Mouse (Mus musculus) limb, embryonic 11.5 days (tissue): ENCODE measurements around the gene Mpdu1. TPM values are rescaled to one million over a fixed set of nuclear protein-coding genes. Genes with fewer than 3 reads are reported as not detected.

Experiments
- ATAC-seq: fragments of 200-750 bp; cut with Nextera tagmentation; 2 replicates; pipeline ENCODE4 v1.8.0; 2017; ENCODE audit warnings: low read depth; ENCODE audit not compliant: insufficient number of reproducible peaks, low FRiP score, low TSS enrichment
- DNase-seq: peaks from one replicate; pipeline ENCODE4 v3.0.0-alpha.2; 2015; ENCODE audit warnings: low spot score
- H3K27ac ChIP-seq: fragments of 300-500 bp; sonication (generic); replicated peaks from 2 replicates; pipeline ENCODE4 v1.5.1; 2014; ENCODE audit warnings: low read depth, mild to moderate bottlenecking, low read length
- H3K27me3 ChIP-seq: fragments of 300-500 bp; sonication (generic); 2 replicates; pipeline ENCODE4 v1.6.1; 2014; ENCODE audit warnings: mild to moderate bottlenecking, low read length, mixed read lengths; ENCODE audit not compliant: control insufficient read depth, insufficient read depth
- H3K36me3 ChIP-seq: fragments of 300-500 bp; sonication (generic); 2 replicates; pipeline ENCODE4 v1.6.1; 2014; ENCODE audit warnings: mild to moderate bottlenecking, low read length, moderate library complexity, mixed read lengths; ENCODE audit not compliant: control insufficient read depth, insufficient read depth
- H3K4me1 ChIP-seq: fragments of 300-500 bp; sonication (generic); 2 replicates; pipeline ENCODE4 v1.6.1; 2014; ENCODE audit warnings: low read length, mixed read lengths; ENCODE audit not compliant: control insufficient read depth, insufficient read depth
- H3K4me2 ChIP-seq: fragments of 300-500 bp; sonication (generic); 2 replicates; pipeline ENCODE4 v1.6.1; 2014; ENCODE audit warnings: low read depth, mild to moderate bottlenecking, moderate library complexity; ENCODE audit not compliant: severe bottlenecking
- H3K4me3 ChIP-seq: fragments of 300-500 bp; sonication (generic); 2 replicates; pipeline ENCODE4 v1.5.1; 2014; ENCODE audit warnings: low read depth, low read length
- H3K9ac ChIP-seq: fragments of 300-500 bp; sonication (generic); 2 replicates; pipeline ENCODE4 v1.6.1; 2014; ENCODE audit warnings: mild to moderate bottlenecking, low read length
- H3K9me3 ChIP-seq: fragments of 300-500 bp; sonication (generic); 2 replicates; pipeline ENCODE4 v1.6.1; 2016; ENCODE audit warnings: low read length; ENCODE audit not compliant: control insufficient read depth
- WGBS: fragments of 180-500 bp; shearing (Covaris S2); extraction: QIAGEN DNeasy Blood & Tissue Kit; methylation state at CpG from one replicate; pipeline ENCODE4 v1.1.7; 2014; 5-methylcytosine and 5-hydroxymethylcytosine counted together
- polyA plus RNA-seq: library from polyadenylated mRNA; unstranded; fragments of >200 nt; fragmentation: Nextera tagmentation; extraction: Ambion mirVana; gene quantifications from 2 replicates; pipeline ENCODE4 v1.2.1, GENCODE M21; 2014

Mpdu1 gene
- polyA plus RNA-seq, 1 experiment from 2014 or later: 41.0 TPM

GRCm38 (mm10) chr11:69685526-69686148 lies 23.2 kb upstream of the Mpdu1 start, which contains the start of gene Tnfsf13:
Tnfsf13 (minus strand) TSS chr11:69685784.
- ATAC-seq (no peak), DNase-seq (no peak)
- no peak within 1 kb of the TSS for H3K27ac ChIP-seq
- H3K36me3 ChIP-seq: no peaks in the 10 kb centered on the region
- H3K4me3 ChIP-seq: no peak within 1 kb of the TSS
- WGBS: 83% methylated on average over 10 of the region's 10 CpGs
- H3K9me3 ChIP-seq: no peaks in the 10 kb centered on the region
- H3K4me2 ChIP-seq: no peak within 1 kb of the TSS; the same call in 1 of the 2 replicates
- H3K4me1 ChIP-seq: 0 out of 2 replicates have a peak, but pooled peaks cover 4% of the 10 kb centered on the region
- H3K9ac ChIP-seq: peak within 1 kb of the TSS; percentile 32; the same call in 1 of the 2 replicates
- no peaks in the 10 kb centered on the region for H3K27me3 ChIP-seq

- no peak overlapping the region for H3K27ac ChIP-seq
- no peak overlapping the region for H3K9ac ChIP-seq
- no peaks in the 10 kb centered on the region for H3K36me3 ChIP-seq
- no peak overlapping the region for H3K4me2 ChIP-seq
- ATAC-seq (no peak), DNase-seq (no peak)
- H3K4me3 ChIP-seq: no peak overlapping the region
- WGBS: 81% methylated on average over 6 of the region's 6 CpGs
- no peaks in the 10 kb centered on the region for H3K27me3 ChIP-seq
- H3K9me3 ChIP-seq: no peaks in the 10 kb centered on the region
- peaks cover 8% of the 10 kb centered on the region; the same call in 1 of the 2 replicates for H3K4me1 ChIP-seq
Measured at GRCm38 (mm10) chr11:69684936-69685335, 22.5 kb upstream of the Mpdu1 start.

- H3K9ac ChIP-seq: no peak overlapping the region
- H3K27me3 ChIP-seq: no peaks in the 10 kb centered on the region
- no peak overlapping the region for H3K4me2 ChIP-seq
- H3K9me3 ChIP-seq: no peaks in the 10 kb centered on the region
- ATAC-seq (no peak), DNase-seq (no peak)
- peaks cover 8% of the 10 kb centered on the region; the same call in 1 of the 2 replicates for H3K4me1 ChIP-seq
- no peaks in the 10 kb centered on the region for H3K36me3 ChIP-seq
- H3K27ac ChIP-seq: no peak overlapping the region
- no peak overlapping the region for H3K4me3 ChIP-seq
- WGBS: 82% methylated on average over 12 of the region's 12 CpGs
Measured at GRCm38 (mm10) chr11:69684128-69684745, 21.8 kb upstream of the Mpdu1 start.

GRCm38 (mm10) chr11:69683576-69683975 lies 21.1 kb upstream of the Mpdu1 start:
- peaks cover 4% of the 10 kb centered on the region; the same call in 1 of the 2 replicates for H3K36me3 ChIP-seq
- H3K27ac ChIP-seq: no peak overlapping the region
- H3K4me1 ChIP-seq: peaks cover 8% of the 10 kb centered on the region; the same call in 1 of the 2 replicates
- H3K4me2 ChIP-seq: no peak overlapping the region
- DNase-seq (no peak), ATAC-seq (no peak)
- H3K9me3 ChIP-seq: no peaks in the 10 kb centered on the region
- H3K27me3 ChIP-seq: no peaks in the 10 kb centered on the region
- 82% methylated on average over 7 of the region's 7 CpGs for WGBS
- no peak overlapping the region for H3K9ac ChIP-seq
- H3K4me3 ChIP-seq: no peak overlapping the region

- ATAC-seq: peak; percentile 18; the same call in 1 of the 2 replicates
- no peaks in the 10 kb centered on the region for H3K27me3 ChIP-seq
- peak overlapping the region; percentile 53 for H3K9ac ChIP-seq
- peaks cover 8% of the 10 kb centered on the region; the same call in 1 of the 2 replicates for H3K4me1 ChIP-seq
- H3K4me2 ChIP-seq: peak overlapping the region; percentile 92; the same call in 1 of the 2 replicates
- peak; percentile 97 for DNase-seq
- H3K36me3 ChIP-seq: peaks cover 7% of the 10 kb centered on the region; the same call in 1 of the 2 replicates
- no peaks in the 10 kb centered on the region for H3K9me3 ChIP-seq
- WGBS: 28% methylated on average over 12 of the region's 12 CpGs
- H3K4me3 ChIP-seq: no peak overlapping the region
- H3K27ac ChIP-seq: no peak overlapping the region
Measured at GRCm38 (mm10) chr11:69682840-69683533, 20.5 kb upstream of the Mpdu1 start.

- Histone ChIP-seq H3K27ac (peak overlapping the region; percentile 92), H3K9me3 (no peaks in the 10 kb centered on the region), H3K4me3 (peak overlapping the region; percentile 66), H3K27me3 (no peaks in the 10 kb centered on the region), H3K9ac (peak overlapping the region; percentile 80), H3K36me3 (peaks cover 7% of the 10 kb centered on the region; the same call in 1 of the 2 replicates), H3K4me1 (peaks cover 8% of the 10 kb centered on the region; the same call in 1 of the 2 replicates), H3K4me2 (peak overlapping the region; percentile 92)
- 27% methylated on average over 24 of the region's 24 CpGs for WGBS
- ATAC-seq (peak; percentile 5; the same call in 1 of the 2 replicates), DNase-seq (no peak)
Measured at GRCm38 (mm10) chr11:69682209-69682839, 19.9 kb upstream of the Mpdu1 start.

- no peaks in the 10 kb centered on the region for H3K9me3 ChIP-seq
- ATAC-seq (peak; percentile 90), DNase-seq (peak; percentile 99)
- peaks cover 8% of the 10 kb centered on the region; the same call in 1 of the 2 replicates for H3K4me1 ChIP-seq
- peak within 1 kb of the TSS; percentile 92 for H3K27ac ChIP-seq
- H3K27me3 ChIP-seq: no peaks in the 10 kb centered on the region
- peak within 1 kb of the TSS; percentile 92 for H3K4me2 ChIP-seq
- H3K4me3 ChIP-seq: peak within 1 kb of the TSS; percentile 66
- peaks cover 9% of the 10 kb centered on the region; the same call in 1 of the 2 replicates for H3K36me3 ChIP-seq
- WGBS: under 1% methylated on average over 77 of the region's 80 CpGs
- peak within 1 kb of the TSS; percentile 80 for H3K9ac ChIP-seq
Measured at GRCm38 (mm10) chr11:69681314-69682208, 19.1 kb upstream of the Mpdu1 start, which contains the start of gene Senp3. Senp3 (minus strand) TSS chr11:69682084.
